Mouse (Mus musculus): ENCODE measurements at regions not wholly inside any gene's neighbourhood (a gene's known extent, or its start where the extent isn't known, plus 50 kb on each side); places are given as distances from the start of the nearest gene placed in this dataset.

- H3K4me2 ChIP-seq: no peak overlapping the region
- 20% methylated on average over 2 of the region's 2 CpGs for WGBS
- H3K9me3 ChIP-seq: no peaks in the 10 kb centered on the region
- H3K9ac ChIP-seq: no peak overlapping the region
- H3K36me3 ChIP-seq (replicated peaks): no peaks in the 10 kb centered on the region
- no peak overlapping the region for H3K4me3 ChIP-seq
- no peak overlapping the region for H3K27ac ChIP-seq
- ATAC-seq (replicated peaks): peak; percentile 92
- H3K27me3 ChIP-seq (replicated peaks): no peaks in the 10 kb centered on the region
- H3K4me1 ChIP-seq: peaks cover 3% of the 10 kb centered on the region; the same call in 1 of the 2 replicates
These were observed 1223.0 kb downstream of the Dnajb9 start for GRCm38 (mm10) chr12:42987018-42987606.

GRCm38 (mm10) chr12:42986505-42986904 is 1223.6 kb downstream of the Dnajb9 start:
- no peak overlapping the region for H3K4me2 ChIP-seq
- 10% methylated on average over 1 of the region's 1 CpGs for WGBS
- no peaks in the 10 kb centered on the region for H3K36me3 ChIP-seq (replicated peaks)
- H3K27ac ChIP-seq: no peak overlapping the region
- no peaks in the 10 kb centered on the region for H3K9me3 ChIP-seq
- no peak overlapping the region for H3K9ac ChIP-seq
- no peaks in the 10 kb centered on the region for H3K27me3 ChIP-seq (replicated peaks)
- H3K4me1 ChIP-seq: peaks cover 3% of the 10 kb centered on the region; the same call in 1 of the 2 replicates
- peak; percentile 56; the same call in 1 of the 2 replicates for ATAC-seq (replicated peaks)
- no peak overlapping the region for H3K4me3 ChIP-seq

- ATAC-seq (replicated peaks): peak; percentile 9; the same call in 1 of the 2 replicates
- Histone ChIP-seq H3K9ac (no peak overlapping the region), H3K4me3 (no peak overlapping the region), H3K4me2 (no peak overlapping the region), H3K27me3 (replicated peaks) (no peaks in the 10 kb centered on the region), H3K36me3 (replicated peaks) (no peaks in the 10 kb centered on the region), H3K27ac (no peak overlapping the region), H3K4me1 (peaks cover 3% of the 10 kb centered on the region; the same call in 1 of the 2 replicates), H3K9me3 (no peaks in the 10 kb centered on the region)
- WGBS: 40% methylated on average over 1 of the region's 1 CpGs
These were observed 1224.0 kb downstream of the Dnajb9 start for GRCm38 (mm10) chr12:42986096-42986495.

DNA sequence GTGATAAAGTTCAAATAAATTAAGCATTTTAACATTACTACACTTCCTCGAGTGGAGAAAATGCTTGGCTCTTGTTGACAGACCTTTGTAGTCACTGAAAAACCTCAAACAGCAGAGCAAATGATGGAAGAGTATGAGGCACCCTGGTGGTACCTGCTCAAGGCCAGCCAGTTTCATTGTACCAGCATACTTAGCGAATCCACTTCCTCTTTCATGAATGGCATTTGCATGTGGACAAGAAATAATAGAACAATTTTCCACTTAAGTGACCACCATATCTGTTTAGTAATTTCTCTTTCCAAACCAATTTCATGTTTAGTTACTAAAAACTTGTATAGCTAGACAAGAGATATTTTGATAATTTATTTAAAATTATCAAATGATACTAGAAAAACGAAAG is 1231.3 kb downstream of the Dnajb9 start:
- H3K36me3 ChIP-seq (replicated peaks): no peaks in the 10 kb centered on the region
- no peak overlapping the region for H3K27ac ChIP-seq
- no peak overlapping the region for H3K4me3 ChIP-seq
- WGBS: 87% methylated on average over 3 of the region's 3 CpGs
- H3K4me1 ChIP-seq: no peaks in the 10 kb centered on the region
- H3K27me3 ChIP-seq (replicated peaks): no peaks in the 10 kb centered on the region
- no peak for ATAC-seq (replicated peaks)
- H3K4me2 ChIP-seq: no peak overlapping the region
- H3K9me3 ChIP-seq: no peaks in the 10 kb centered on the region
- no peak overlapping the region for H3K9ac ChIP-seq

- Histone ChIP-seq H3K9me3 (no peaks in the 10 kb centered on the region), H3K36me3 (replicated peaks) (no peaks in the 10 kb centered on the region), H3K27me3 (replicated peaks) (no peaks in the 10 kb centered on the region), H3K4me2 (no peak overlapping the region), H3K4me3 (no peak overlapping the region), H3K27ac (no peak overlapping the region), H3K9ac (no peak overlapping the region), H3K4me1 (no peaks in the 10 kb centered on the region)
- 84% methylated on average over 4 of the region's 4 CpGs for WGBS
- ATAC-seq (replicated peaks): no peak
These were observed 1237.4 kb downstream of the Dnajb9 start for GRCm38 (mm10) chr12:42972766-42973165.

GRCm38 (mm10) chr12:42961535-42961934 is 1248.6 kb downstream of the Dnajb9 start:
- 76% methylated on average over 2 of the region's 2 CpGs for WGBS
- Histone ChIP-seq H3K4me2 (no peak overlapping the region), H3K27me3 (replicated peaks) (no peaks in the 10 kb centered on the region), H3K9ac (no peak overlapping the region), H3K36me3 (replicated peaks) (no peaks in the 10 kb centered on the region), H3K4me3 (no peak overlapping the region), H3K27ac (no peak overlapping the region), H3K9me3 (no peaks in the 10 kb centered on the region), H3K4me1 (no peaks in the 10 kb centered on the region)
- ATAC-seq (replicated peaks): no peak

DNA sequence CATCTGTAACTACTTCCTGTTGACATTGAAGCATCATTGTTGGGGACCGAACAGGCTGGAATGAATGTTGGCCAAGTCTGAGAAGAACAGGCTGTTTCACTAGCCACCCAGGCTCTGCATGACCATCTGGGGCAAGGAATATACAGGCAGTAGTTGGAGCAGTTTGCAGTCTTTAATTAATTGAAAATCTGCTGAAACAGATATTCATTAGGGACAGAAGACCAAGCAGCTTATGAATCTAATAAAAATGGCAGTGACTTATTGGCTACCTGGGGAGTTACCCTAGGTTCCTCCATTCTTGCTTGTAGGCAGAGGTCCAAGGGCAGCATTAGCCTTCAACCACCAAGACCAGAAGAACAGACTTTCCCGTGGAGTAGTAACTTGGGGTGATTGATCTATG is 1262.2 kb downstream of the Dnajb9 start:
- no peaks in the 10 kb centered on the region for H3K9me3 ChIP-seq
- H3K27me3 ChIP-seq (replicated peaks): no peaks in the 10 kb centered on the region
- H3K36me3 ChIP-seq (replicated peaks): no peaks in the 10 kb centered on the region
- ATAC-seq (replicated peaks): no peak
- H3K4me3 ChIP-seq: no peak overlapping the region
- H3K9ac ChIP-seq: no peak overlapping the region
- WGBS: 93% methylated on average over 2 of the region's 2 CpGs
- H3K4me2 ChIP-seq: no peak overlapping the region
- H3K27ac ChIP-seq: no peak overlapping the region
- no peaks in the 10 kb centered on the region for H3K4me1 ChIP-seq

DNA sequence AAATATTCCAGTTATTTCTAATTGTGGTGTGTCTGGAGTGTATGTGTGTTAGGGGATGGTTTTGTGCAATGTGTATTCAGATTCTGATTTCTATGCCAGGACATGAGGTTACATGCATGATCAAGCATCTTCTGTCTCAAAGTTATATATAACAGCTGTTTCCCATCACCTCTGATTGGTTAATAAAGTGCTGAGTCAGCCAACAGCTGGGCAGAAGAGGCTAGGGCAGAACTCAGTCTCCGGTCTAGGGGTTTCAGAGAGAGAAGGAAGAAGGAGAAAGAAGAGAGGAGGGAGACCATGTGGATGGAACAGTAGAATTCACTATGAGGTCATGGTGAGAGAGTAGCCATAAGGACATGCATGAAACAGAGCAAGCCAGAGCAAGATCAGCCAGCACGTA is 1295.8 kb downstream of the Dnajb9 start:
- H3K9ac ChIP-seq: no peak overlapping the region
- H3K9me3 ChIP-seq: no peaks in the 10 kb centered on the region
- no peak overlapping the region for H3K27ac ChIP-seq
- no peak overlapping the region for H3K4me2 ChIP-seq
- no peaks in the 10 kb centered on the region for H3K27me3 ChIP-seq (replicated peaks)
- WGBS: 89% methylated on average over 2 of the region's 2 CpGs
- H3K4me1 ChIP-seq: no peaks in the 10 kb centered on the region
- no peak overlapping the region for H3K4me3 ChIP-seq
- H3K36me3 ChIP-seq (replicated peaks): no peaks in the 10 kb centered on the region
- ATAC-seq (replicated peaks): no peak
